Mouse (Mus musculus): ENCODE measurements at regions not wholly inside any gene's neighbourhood (a gene's known extent, or its start where the extent isn't known, plus 50 kb on each side); places are given as distances from the start of the nearest gene placed in this dataset.

DNA sequence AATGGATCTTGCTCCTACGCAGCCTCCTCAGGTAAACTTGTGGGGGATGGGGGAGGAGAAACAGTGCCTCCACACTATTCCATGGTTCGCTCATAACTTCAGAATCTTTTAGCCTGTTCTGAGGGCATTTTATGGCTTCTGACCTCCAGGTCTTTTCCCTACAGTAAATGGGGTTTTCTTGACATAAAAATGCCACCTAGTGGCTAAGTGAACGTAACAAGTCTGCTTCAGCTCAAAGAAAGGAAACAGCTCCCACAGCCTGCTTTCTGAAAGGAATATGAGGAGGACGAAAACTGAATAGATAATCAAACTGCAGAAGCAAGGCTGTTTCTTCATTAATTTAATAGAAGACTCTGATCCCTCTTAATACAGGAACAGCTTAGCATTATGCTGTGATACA lies 148.3 kb downstream of the Cd55b start:
- peak; percentile 55 for DNase-seq (ENCODE audit: low read depth, low spot score)
- TF ChIP-seq EP300 (IDR thresholded peaks at IDR 0.05; ENCODE audit: low read depth in 1 of 2, low read length in 2 of 2) (no peak), RAD21 (IDR thresholded peaks at IDR 0.05; ENCODE audit: low read depth, low read length) (peak; percentile 51), TCF12 (IDR thresholded peaks at IDR 0.05; ENCODE audit: low read depth, low read length) (no peak), ZNF384 (IDR thresholded peaks at IDR 0.05; ENCODE audit: low read depth, low read length) (no peak), CTCF (IDR thresholded peaks at IDR 0.05 in 2 of 3, conservative IDR thresholded peaks at IDR 0.05 in 1 of 3; ENCODE audit: control insufficient read depth in 1 of 3, insufficient read depth in 1 of 3, low read depth in 2 of 3, low read length in 3 of 3, poor library complexity in 1 of 3, severe bottlenecking in 1 of 3) (peak; percentile 4 to 65 (median 37); a peak in 4 of 6 replicates), SMC3 (IDR thresholded peaks at IDR 0.05; ENCODE audit: low read depth, low read length) (peak; percentile 49), JUND (IDR thresholded peaks at IDR 0.05; ENCODE audit: low read depth, low read length) (no peak), HCFC1 (IDR thresholded peaks at IDR 0.05; ENCODE audit: low read depth, low read length) (no peak), ZC3H11A (IDR thresholded peaks at IDR 0.05; ENCODE audit: low read depth, low read length) (peak; percentile 32; the same call in 1 of the 2 replicates)
- Histone ChIP-seq H3K9ac (ENCODE audit: control insufficient read depth, low read depth, low read length, poor library complexity, severe bottlenecking) (no peak overlapping the region), H3K79me2 (ENCODE audit: control insufficient read depth, insufficient read depth, low read length, poor library complexity) (no peaks in the 10 kb centered on the region), H3K27ac (ENCODE audit: control insufficient read depth, low read depth, low read length) (no peak overlapping the region), H3K9me3 (replicated peaks; ENCODE audit: insufficient read depth, low read length) (no peaks in the 10 kb centered on the region), H3K36me3 (ENCODE audit: control insufficient read depth in 1 of 2, insufficient read depth in 2 of 2, low read length in 2 of 2) (peaks cover 0 to 24% of the 10 kb centered on the region in 2 experiments; a peak in 2 of 4 replicates), H3K4me1 (ENCODE audit: control insufficient read depth in 1 of 2, insufficient read depth in 2 of 2, low read length in 2 of 2) (peaks cover 0 to 19% of the 10 kb centered on the region in 2 experiments; a peak in 3 of 4 replicates), H3K4me3 (ENCODE audit: control insufficient read depth in 1 of 2, insufficient read depth in 1 of 2, low read depth in 2 of 2, low read length in 2 of 2) (no peak overlapping the region), H3K27me3 (ENCODE audit: control insufficient read depth in 1 of 2, insufficient read depth in 2 of 2, low read length in 2 of 2) (no peaks in the 10 kb centered on the region)

DNA sequence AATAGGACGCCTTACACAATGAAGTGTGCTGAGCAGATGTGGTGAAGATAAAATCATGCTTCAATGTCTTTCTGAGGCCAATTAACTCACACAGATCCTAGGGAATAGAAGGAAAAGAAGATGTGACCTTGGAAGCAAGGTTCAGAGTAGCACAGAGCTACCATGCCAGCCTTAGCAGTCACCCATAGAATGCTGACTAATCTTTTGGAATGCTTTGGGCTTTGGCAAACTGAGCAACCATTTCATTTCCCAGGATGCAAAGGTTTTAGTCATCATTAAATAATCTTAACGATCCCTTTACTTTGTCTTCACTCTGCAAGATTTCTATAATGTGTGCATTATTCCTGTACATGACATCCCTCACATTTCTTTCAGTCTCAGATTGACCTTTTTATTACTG lies 152.4 kb downstream of the Cd55b start:
- no peak for TF ChIP-seq HCFC1 (IDR thresholded peaks at IDR 0.05; ENCODE audit: low read depth, low read length)
- TF ChIP-seq ZMIZ1 (IDR thresholded peaks at IDR 0.05; ENCODE audit: low read depth, low read length) = no peak
- no peak for TF ChIP-seq CHD2 (IDR thresholded peaks at IDR 0.05; ENCODE audit: low read length)
- TF ChIP-seq GABPA (IDR thresholded peaks at IDR 0.05; ENCODE audit: low read depth, low read length) = no peak
- TF ChIP-seq CHD1 (IDR thresholded peaks at IDR 0.05; ENCODE audit: low read depth, low read length) = no peak
- no peak for TF ChIP-seq ETS1 (IDR thresholded peaks at IDR 0.05; ENCODE audit: low read depth, low read length)
- no peak for TF ChIP-seq MAX (IDR thresholded peaks at IDR 0.05; ENCODE audit: low read length)
- TF ChIP-seq SIN3A (IDR thresholded peaks at IDR 0.05; ENCODE audit: low read length) = no peak
- no peak for TF ChIP-seq MXI1 (IDR thresholded peaks at IDR 0.05; ENCODE audit: low read depth, low read length)
- TF ChIP-seq BHLHE40 (IDR thresholded peaks at IDR 0.05; ENCODE audit: borderline replicate concordance, low read depth, low read length) = no peak
- TF ChIP-seq RCOR1 (IDR thresholded peaks at IDR 0.05; ENCODE audit: low read depth, low read length) = no peak
- TF ChIP-seq GATA1 (IDR thresholded peaks at IDR 0.05; ENCODE audit: low read depth, low read length) = no peak
- no peak for TF ChIP-seq POLR2A (IDR thresholded peaks at IDR 0.05; ENCODE audit: control insufficient read depth in 1 of 2, insufficient read depth in 1 of 2, low read depth in 1 of 2, low read length in 2 of 2, poor library complexity in 1 of 2)
- TF ChIP-seq TCF12 (IDR thresholded peaks at IDR 0.05; ENCODE audit: low read depth, low read length) = no peak
- TF ChIP-seq NELFE (IDR thresholded peaks at IDR 0.05; ENCODE audit: low read depth, low read length) = no peak
- no peak for TF ChIP-seq POLR2AphosphoS5 (IDR thresholded peaks at IDR 0.05; ENCODE audit: borderline replicate concordance, low read depth, low read length)
- TF ChIP-seq E2F4 (IDR thresholded peaks at IDR 0.05; ENCODE audit: borderline replicate concordance, low read depth, low read length) = no peak
- no peak for TF ChIP-seq CTCF (IDR thresholded peaks at IDR 0.05 in 2 of 3, conservative IDR thresholded peaks at IDR 0.05 in 1 of 3; ENCODE audit: control insufficient read depth in 1 of 3, insufficient read depth in 1 of 3, low read depth in 2 of 3, low read length in 3 of 3, poor library complexity in 1 of 3, severe bottlenecking in 1 of 3)
- H3K27me3 ChIP-seq (ENCODE audit: control insufficient read depth in 1 of 2, insufficient read depth in 2 of 2, low read length in 2 of 2) = no peaks in the 10 kb centered on the region

More for the DNA sequence above, 152.4 kb downstream of the Cd55b start:
- H3K9ac ChIP-seq (ENCODE audit: control insufficient read depth, low read depth, low read length, poor library complexity, severe bottlenecking) = no peak overlapping the region
- DNase-seq (ENCODE audit: low read depth, low spot score) = no peak
- H3K9me3 ChIP-seq (replicated peaks; ENCODE audit: insufficient read depth, low read length) = no peaks in the 10 kb centered on the region
- H3K79me2 ChIP-seq (ENCODE audit: control insufficient read depth, insufficient read depth, low read length, poor library complexity) = no peaks in the 10 kb centered on the region
- peaks cover 0 to 6% of the 10 kb centered on the region in 2 experiments; a peak in 3 of 4 replicates for H3K4me1 ChIP-seq (ENCODE audit: control insufficient read depth in 1 of 2, insufficient read depth in 2 of 2, low read length in 2 of 2)
- H3K27ac ChIP-seq (ENCODE audit: control insufficient read depth, low read depth, low read length) = no peak overlapping the region
- H3K36me3 ChIP-seq (ENCODE audit: control insufficient read depth in 1 of 2, insufficient read depth in 2 of 2, low read length in 2 of 2) = peaks cover 0 to 8% of the 10 kb centered on the region in 2 experiments; a peak in 2 of 4 replicates
- H3K4me3 ChIP-seq (ENCODE audit: control insufficient read depth in 1 of 2, insufficient read depth in 1 of 2, low read depth in 2 of 2, low read length in 2 of 2) = no peak overlapping the region

Measured in MEL (cell line).